Mouse (Mus musculus): ENCODE measurements at regions not wholly inside any gene's neighbourhood (a gene's known extent, or its start where the extent isn't known, plus 50 kb on each side); places are given as distances from the start of the nearest gene placed in this dataset.

DNA sequence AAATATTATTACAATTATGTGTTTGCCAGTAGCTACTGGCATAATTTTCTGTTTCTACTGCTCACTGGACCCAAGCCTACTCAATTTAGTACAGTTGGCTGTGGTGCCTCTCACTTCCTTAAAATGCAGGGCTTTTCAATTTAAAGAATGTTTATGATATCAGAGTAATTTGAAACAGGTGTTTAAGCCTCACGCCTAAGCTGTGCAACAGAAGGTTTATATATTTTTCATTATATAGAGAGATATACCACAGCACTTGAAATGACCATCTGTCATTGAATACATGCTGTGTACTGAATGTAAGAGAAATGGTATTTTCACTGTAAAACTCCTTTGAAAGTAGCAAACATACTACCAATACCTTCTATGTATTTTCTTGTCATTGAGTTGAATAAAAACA, 376.8 kb downstream of the Otol1 start:
- DNase-seq, result no peak

DNA sequence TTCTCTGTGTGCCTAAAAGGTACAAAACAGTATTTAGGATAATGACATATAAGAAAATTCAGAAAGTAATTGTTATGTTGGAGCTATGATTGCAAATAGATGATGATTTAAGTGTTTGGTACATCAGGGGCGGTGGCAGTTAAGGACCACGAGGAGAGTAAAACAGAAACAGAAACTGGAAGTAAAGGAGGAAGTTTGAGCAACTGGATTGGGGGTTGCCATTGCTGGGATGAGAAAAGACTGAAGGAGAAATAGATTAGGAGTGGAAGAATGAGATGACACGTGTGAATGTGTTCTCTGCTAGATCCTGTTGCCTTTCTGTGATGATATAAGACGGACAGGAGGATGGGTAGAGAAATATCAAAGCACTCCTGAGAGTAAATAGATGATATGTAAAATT, 378.5 kb downstream of the Otol1 start:
- DNase-seq, result no peak

DNA sequence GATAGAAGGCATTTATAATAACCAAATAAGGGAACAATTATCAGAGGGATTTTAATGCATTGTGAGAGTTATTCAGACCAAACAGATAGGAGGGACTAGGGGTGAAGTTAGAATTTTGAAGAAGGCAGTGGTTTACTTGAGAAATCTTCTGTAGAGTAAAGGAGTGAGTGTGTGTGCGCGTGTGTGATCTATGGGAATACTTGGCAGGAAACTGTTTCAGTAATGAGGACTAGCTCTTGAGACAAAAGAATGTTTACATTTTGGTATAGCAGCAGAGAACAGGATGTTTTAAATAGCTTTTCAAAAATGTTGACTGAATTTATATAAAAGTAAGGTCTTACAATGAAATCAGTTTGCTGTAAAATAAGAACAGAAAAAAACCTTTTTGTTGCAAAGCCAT, 393.8 kb downstream of the Otol1 start:
- no peak for DNase-seq

DNA sequence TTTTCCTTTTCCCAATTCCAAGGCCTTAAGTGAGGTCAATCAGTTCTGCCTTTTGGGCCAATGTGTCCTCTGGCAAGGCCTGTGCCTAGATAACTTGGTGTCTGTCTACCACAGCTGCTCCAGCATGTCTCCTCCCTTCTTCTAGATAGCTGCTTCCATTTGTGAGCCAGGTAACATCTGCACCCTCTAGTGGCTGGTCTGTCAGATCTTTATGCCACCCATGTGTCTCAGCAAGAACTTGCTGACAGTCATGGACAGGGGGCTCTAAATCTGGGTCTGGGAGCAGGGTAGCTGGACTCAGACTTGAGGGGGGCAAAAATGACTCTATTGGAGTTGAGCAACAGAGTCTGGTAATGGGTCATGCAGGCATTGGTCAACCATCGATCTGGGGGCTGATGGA, 399.2 kb downstream of the Otol1 start:
- peak; percentile 2 to 8 for DNase-seq

DNA sequence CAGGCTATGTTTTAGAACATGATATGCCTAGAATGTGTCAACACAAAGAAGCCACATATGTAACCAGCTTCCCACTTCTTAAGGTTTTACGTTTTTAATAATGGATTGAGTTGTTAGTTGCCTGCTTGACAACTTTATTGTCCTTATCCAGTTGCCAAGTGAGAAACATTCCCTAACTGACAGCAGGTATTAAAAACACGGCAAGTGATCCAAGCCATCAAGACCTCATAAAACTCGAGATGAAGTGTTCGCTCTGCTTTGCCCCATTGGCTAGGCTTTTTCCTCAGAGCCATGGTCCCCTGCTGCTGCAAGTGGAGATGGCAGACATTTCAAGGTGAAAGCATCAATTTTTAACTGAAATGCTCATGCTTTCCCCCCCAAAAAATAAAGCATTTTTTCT, 410.9 kb downstream of the Otol1 start:
- DNase-seq, result no peak

DNA sequence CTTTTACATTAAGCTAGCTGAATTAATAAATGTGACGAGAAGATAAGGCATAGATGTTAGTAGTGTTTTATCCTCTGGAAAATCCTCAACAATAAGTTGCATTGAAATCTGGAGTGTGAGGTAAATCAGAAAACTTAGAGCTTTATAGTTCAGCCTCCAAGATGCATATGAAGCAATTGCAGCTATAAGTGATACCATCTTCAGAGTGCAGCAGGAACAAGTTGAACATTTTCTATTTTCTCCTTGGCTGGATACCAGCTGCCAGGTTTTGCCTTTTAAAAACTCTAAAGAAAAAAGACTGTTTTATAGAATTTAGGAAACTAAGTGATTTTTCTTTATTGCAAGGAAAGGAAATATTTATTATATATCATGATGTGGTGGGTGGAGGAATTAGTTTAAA, 414.6 kb downstream of the Otol1 start:
- DNase-seq, result no peak

DNA sequence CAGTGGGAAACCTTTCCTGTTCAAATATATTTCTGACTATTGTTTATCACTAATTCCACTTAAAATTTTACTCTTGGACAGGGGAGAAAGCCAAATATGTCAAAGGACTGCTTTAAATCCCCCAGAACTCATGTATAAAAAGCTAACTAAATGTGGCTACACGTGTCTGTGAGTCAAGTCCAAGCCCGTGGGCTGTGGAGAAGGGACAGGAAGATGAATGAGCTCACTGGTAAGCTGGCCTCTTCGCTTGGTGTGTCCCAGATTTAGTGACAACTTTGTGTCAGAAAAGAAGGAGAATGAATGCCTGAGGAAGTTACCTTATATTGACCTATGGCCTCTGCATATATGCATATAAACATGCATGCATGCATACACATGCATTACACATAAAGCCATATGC, 415.3 kb downstream of the Otol1 start:
- no peak for DNase-seq

DNA sequence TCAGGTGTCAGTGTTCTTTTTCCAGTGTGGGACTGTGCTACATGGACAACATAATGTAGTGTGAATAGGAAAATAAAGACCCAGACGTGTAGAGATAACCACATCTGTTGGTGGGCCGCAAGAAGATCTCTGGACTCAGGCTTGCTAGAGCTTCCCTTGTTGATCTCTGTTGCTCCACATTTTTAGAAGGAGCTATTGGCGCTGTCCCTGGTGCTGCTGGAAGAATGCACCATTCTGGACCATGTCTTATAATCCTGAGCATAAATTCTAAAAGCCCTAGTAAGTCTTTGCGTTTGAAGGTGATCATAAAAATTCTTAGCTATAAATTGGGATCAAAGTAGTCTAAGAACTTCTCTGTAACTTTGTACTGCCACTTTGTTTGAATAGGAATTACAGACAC, 429.3 kb downstream of the Otol1 start:
- DNase-seq, result peak; percentile 60 to 66

DNA sequence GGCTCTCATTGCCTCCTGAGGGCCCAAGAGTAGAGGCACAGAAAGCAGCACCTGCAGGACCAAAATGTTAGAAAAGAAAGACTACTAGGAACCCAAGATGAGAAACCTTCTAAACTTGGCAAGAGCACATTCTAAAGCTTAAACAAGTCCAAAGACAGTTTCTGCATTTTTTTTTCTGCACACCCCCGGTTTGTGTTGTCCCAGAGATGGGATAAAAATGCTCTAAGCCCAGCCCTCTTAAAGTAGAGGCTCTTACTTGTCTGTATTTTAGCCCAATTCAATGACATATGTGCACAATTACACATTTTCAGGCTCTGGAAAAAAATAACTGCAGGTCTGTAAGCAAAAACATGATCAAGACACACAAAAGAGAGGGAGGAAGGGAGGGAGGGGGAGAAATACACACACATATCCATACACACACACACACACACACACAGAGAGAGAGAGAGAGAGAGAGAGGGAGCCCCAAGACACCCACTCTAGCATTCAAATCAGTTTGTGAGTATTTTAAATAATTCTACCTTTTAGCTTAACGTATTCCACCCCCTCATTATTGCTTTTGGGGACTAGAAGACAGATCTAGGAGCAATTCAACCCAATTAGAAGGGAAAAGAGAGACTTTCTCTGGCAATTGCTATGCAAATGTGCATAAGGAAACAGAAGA, 449.9 kb downstream of the Otol1 start:
- no peak for DNase-seq

DNA sequence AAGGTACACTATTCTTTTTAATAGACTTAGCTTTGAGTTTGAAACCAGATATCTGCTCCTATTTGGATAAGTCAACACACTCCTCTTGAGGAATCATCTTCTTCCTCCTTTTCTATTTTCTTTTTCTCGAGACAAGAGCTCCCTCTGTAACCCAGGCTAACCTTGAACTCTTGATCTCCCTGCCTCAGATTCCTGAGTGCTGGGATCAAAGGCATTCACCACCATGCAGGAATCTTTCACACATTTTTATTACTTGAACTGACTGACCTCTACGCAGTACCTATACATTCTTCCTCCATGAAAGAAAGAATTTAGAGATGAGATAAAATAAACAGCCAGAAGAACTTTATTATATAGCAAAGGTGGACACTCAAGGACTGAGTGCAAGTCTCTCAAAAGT, 453.4 kb downstream of the Otol1 start:
- DNase-seq, result no peak

DNA sequence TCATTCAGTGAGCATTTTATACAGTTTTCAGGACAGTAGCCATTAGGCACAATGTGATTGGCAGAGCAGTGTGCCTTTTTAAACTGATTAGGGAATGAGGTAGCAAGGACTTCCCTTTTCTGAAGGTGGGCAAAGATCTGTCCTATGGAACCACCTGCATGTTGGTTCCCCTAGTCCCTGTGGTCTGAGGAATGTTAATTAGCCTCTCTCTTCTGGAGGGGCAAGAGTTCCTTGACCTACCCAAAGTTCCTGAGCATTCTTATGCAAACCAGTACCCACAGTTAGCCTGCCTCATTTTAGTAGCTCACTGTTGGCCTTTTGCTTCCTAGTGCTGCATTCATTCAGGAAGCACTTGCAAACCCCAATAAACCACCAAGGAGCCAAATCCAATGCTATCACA, 455.8 kb downstream of the Otol1 start:
- no peak for DNase-seq

DNA sequence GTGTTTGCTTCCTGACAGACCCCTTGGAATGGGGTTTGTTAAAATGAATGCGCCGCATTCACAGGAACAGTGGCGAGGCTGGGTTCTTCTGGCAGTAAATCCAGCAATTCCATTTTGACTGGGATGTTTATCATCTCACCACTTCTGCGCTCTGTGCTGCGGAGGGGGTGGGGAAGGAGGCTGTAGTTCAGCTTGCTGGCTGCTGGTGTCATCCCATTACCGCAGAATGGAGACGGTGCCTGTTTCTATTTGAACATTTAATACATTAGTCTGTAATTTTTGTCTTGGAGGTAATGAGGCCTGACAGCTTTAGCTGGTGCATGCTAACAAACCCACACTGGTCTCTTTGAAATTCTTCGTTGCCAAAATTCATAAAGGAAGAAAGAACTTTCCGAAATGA, 475.1 kb downstream of the Otol1 start:
- DNase-seq, result peak; percentile 37 to 49

DNA sequence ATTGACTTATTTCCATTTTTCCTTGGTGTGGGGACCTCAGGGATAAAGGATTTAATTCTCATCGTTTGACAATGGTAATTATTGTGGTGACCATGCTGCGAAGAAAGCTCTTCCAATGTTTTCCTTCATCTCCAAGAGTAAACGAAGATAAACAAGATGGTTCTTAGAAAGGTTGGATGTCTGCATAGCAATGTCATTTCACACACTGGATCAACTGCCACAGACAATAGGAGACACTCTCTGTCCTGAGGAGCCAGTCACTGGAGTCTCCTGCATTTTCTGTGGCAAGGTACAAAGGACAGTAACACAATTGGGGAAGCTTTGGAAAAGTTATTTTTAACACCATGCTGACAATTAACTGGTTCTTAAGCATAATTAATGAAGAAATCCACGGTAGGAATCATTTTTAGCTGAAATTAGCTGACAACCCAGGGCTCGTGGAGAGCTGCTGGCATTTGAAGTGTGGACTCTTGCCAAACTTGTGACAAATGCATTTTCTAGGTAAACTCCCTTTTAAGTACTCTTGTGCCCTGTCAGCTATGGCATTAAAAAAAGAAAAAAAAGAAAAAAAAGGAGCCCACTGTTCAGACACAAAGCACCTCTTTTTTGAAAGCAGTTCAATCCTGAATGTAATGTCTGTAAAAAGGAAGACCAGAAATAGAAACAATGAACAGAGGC, 475.8 kb downstream of the Otol1 start:
- DNase-seq, result no peak

DNA sequence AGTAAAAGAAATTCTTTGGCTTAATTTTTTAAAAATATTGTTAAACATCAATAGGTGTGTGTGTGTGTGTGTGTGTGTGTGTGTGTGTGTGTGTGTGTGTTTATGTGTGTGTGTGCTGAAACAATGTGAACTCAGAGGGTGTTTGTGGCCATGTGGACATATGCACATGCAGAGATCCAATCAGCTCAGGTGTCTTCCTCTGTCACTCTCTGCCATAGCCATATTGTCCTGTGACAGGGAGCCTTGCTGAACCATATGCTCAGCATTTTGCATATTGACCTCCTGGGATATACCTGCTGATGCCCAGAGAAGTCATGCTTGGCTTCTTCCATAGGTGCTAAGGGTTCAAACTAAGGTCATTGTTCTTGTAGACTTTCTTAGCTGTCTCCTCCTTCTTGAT, 489.0 kb downstream of the Otol1 start:
- no peak for DNase-seq

DNA sequence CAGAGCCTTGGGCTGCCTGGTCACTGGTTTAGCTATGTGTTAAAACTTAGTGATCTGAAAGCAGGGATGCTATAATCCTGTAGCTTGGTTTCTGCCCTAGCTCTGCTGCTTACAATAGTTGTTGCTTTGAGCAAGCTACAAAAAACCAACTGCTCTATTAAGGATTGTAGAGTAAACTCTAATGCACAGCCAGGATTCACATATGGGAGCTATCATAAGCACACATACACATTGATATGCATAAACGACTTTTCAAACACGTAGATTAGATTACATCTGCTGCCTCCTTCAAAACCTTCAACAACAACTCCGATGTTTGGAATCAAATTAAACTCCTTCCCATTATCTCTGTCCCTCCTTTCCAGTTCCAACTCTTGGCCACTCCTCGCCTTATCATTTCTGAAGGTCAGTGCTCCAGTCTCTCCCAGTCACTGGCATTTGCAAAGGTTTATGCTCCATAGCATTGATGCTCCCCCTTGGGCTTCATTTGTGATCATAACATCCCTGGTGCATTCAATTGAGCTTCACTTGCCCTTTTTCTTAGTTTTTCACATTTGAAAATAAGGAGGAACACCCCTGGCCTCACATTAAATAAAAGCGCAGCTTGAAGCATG, 492.9 kb downstream of the Otol1 start:
- no peak for DNase-seq

DNA sequence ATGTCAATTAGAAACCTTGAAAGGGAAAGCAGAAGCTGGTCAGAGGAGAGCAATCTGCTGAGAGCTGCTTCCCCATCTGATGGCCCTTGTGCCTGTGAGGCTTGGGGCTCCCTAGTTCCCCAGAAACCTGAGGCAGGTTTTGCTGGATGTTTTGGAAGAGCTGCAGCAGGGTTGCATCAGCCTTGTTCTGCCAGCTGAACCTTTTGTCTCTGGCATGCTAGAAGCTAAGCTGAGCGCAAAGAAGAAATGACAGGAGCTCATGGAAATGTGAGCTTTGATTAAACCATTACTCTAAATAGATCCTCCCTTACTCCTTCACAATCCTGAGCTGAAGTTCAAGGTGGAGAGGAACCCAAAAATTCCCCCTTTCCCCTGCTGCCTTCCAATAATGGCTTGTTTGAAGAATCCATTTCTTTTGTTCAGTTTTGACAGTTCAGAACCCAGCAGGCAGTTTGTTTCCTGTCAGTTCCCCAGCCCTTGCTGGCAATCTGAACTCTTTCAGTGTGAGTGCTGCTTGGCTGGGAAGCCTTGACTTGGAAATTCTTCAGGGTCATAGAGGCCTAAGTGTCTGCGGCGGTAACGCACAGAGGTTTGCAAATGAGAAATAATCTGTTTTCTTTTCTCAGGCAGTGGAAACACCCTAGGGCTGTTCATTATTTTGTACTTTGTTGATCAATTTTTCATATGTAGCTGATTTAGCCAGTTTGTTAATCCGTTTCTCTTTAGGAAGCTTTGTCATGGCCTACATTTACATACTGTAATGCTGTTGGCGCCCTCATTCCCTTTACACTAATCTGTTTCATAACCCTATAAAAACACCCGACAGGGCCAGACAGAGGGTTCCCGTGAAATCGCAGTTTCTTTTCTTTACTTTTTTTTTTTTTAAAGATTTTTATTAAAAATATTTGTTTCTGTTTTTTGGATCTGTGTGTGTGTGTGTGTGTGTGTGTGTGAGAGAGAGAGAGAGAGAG, 493.9 kb downstream of the Otol1 start:
- DNase-seq, result peak; percentile 4 to 5

DNA sequence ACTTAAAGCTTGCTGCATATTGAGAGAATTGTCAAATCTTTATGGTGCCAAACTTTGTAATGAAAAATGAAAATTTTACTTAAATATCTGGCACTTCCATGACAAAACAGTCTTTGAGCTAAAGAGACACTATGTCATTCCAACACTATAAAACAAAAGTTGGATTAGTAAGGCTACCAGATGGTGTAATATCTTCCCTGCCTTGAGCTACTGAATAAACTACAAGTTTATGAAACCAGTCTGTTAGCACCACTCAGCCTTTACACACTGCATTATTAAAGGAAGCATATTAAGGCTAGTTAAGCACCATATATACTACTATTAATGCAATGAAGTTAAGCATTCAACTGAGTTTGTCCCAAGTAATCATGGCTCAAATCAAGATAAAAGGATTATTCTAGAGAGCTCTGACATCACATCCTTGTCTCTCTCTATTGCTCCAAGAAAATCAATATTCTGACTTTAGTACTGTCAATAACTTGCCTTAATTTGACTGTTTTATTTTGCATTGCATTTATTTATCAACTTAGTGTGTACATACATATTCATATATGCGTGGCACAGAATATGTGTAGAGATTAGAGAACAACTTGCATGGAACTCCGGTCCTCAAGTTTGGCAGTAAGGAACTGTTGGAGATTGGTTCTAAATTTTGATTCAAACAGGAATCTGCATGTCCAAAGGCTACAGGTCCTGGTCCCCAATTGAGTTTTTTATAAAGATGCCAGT, 526.3 kb downstream of the Otol1 start:
- DNase-seq, result no peak

DNA sequence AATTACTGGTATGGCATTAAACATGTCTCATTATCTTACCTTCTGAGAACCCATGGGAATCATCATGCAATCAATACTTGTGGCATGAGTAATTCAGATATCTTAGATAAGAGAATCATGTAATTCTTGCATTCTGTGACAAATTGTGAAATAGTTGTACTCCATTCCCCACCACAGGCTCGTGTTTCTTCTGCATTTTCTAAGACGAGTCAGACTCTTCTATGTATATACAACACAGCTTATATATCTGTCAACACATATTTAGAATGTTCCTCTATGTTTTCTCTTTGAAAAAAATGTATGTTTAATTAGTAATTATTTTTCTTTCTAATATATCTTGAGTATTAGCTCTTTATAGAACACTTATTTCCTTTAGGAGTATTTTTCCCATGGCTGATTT, 527.7 kb downstream of the Otol1 start:
- DNase-seq, result no peak

DNA sequence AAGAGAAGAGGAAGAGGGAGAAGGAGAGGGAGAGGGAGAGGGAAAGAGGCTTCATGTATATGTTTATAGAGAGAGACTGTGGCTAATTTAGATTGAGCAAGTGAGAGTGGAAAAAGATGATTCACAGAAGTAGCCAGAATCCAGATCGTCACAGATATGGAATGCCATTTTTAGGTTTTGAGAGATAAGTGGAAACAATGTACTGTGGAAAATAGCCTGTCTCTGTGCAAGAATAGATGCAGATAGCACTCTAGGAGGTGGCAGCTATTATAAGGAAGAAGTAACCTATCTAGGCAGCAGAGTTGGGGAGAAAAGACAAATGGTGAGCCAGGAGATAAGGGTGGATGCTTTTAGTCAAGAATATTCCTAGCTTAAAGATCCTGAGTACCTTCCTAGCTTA, 536.5 kb downstream of the Otol1 start:
- no peak for DNase-seq

DNA sequence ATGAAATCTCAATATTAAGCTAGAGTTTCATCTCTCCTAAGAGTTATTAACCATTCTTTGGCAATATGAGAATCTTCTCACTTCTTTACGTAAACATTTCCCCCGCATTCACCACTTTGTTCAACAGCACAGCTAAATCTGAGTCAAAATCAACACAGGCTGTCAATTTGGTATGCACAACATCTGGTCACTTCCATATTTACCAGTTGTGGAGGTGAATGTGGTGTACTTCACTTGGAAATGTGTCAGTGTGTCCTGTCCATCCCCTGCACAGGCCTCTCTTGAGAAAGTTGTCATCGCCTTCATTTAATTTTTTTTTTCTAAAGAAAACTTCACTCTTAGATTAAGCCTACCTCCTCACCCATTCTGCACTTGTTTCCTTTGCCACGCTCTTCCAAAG, 550.4 kb downstream of the Otol1 start:
- DNase-seq, result no peak

DNA sequence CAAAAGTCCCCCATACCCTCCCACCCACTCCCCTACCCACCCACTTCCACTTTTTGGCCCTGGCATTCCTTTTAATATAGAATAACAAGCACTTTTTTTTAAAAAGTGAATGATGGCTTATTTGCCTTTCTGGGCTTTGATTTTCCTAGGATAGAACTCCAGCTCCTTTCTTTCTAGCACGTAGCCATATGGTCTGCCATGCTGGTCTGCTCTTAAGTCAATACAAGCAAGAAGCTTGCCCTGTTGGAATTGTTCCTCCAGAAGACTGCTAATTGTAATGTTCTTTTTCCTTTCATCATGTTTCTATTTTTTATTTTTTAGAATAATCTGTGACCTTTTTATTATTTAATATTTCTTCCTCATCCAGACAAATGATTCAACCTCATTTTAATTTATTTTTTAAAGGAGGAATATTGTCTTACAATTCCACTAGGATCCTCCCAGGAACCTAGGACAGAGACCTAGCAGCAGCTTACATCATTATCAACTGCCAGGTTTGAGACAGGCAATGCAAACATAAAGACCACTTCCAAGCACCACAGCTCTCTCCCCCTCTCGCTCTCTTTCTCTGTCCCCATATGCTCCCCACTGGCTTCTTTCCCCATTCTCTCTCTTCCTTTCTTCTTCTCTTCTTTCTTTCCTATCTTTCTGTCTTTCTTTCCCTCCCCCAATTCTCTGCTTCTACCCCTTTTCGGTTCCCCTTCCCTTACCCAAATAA, 558.9 kb downstream of the Otol1 start:
- DNase-seq, result no peak

DNA sequence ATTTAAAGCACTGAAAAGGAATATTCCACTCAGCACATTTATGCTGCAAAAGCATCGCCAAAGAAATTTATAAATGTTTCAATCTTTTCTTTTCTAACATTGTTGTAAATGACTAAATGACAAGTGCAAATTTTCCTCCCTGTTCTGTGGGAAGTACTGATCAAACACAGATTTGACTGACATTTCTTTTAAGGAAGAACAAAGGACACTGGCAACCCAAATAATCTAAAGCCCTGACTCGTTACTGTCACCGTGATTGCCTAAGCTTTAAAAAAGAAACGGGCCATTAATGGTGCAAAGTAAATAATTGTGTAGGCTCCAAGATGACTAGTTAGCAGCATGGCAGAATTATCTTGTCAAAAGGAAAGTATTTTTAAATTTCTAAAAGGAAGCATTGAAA, 587.4 kb downstream of the Otol1 start:
- DNase-seq, result no peak

Data from kidney, postnatal 4 days (tissue).